Mouse (Mus musculus): ENCODE measurements around the gene Rreb1. TPM values are rescaled to one million over a fixed set of nuclear protein-coding genes. Genes with fewer than 3 reads are reported as not detected.

The Rreb1 gene
- total and polyA plus RNA-seq, 2 experiments = 9.0 to 12.4 TPM

GRCm38 (mm10) chr13:37934075-37934474 lies 155.9 kb downstream of the Rreb1 start:
- peaks cover 12% of the 10 kb centered on the region; the same call in 1 of the 2 replicates for H3K79me2 ChIP-seq (ENCODE audit: control insufficient read depth, insufficient read depth, low read length)
- no peak overlapping the region for H3K9ac ChIP-seq (ENCODE audit: low read depth, low read length)
- DNase-seq (ENCODE audit: extremely low read depth, low read depth, low spot score) = no peak
- H3K27me3 ChIP-seq (ENCODE audit: control insufficient read depth, insufficient read depth, low read length) = no peaks in the 10 kb centered on the region
- H3K4me3 ChIP-seq (ENCODE audit: insufficient read depth, low read depth, low read length) = no peak overlapping the region
- H3K4me1 ChIP-seq (ENCODE audit: control insufficient read depth, insufficient read depth, low read length) = no peaks in the 10 kb centered on the region
- no peak for TF ChIP-seq POLR2A (IDR thresholded peaks at IDR 0.05; ENCODE audit: extremely low read depth, insufficient read depth, low read length)
- 75% methylated on average over 4 of the region's 4 CpGs for WGBS
- peaks cover 44% of the 10 kb centered on the region for H3K36me3 ChIP-seq (ENCODE audit: control insufficient read depth, insufficient read depth, low read length)
- H3K27ac ChIP-seq (replicated peaks; ENCODE audit: insufficient read depth, low read depth, low read length) = no peak overlapping the region

DNA sequence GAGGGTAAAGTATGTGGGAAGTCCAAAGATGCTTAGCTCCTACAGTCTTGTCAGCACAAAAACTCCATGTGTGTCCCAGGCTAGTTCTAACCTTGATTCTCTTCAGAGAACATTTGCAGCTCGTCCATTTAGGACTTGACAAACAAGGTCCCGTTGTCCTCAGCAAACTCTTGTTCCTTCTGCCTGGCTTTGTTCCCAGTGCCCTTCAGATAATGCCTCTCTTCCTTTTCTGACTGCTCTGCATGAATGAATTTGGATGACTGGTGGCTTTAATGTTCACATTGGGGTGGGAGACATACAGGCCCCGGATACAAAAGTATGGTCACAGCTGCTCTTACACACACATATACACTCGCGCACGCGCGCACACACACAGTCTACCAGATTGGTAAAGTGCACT lies 156.7 kb downstream of the Rreb1 start:
- peaks cover 2% of the 10 kb centered on the region; the same call in 1 of the 2 replicates for H3K4me1 ChIP-seq (ENCODE audit: control insufficient read depth, insufficient read depth, low read length)
- peaks cover 7% of the 10 kb centered on the region; the same call in 1 of the 2 replicates for H3K79me2 ChIP-seq (ENCODE audit: control insufficient read depth, insufficient read depth, low read length)
- H3K36me3 ChIP-seq (ENCODE audit: control insufficient read depth, insufficient read depth, low read length) = peaks cover 41% of the 10 kb centered on the region
- no peaks in the 10 kb centered on the region for H3K27me3 ChIP-seq (ENCODE audit: control insufficient read depth, insufficient read depth, low read length)
- 72% methylated on average over 8 of the region's 8 CpGs for WGBS
- H3K27ac ChIP-seq (replicated peaks; ENCODE audit: insufficient read depth, low read depth, low read length) = no peak overlapping the region
- peak; percentile 46 for DNase-seq (ENCODE audit: extremely low read depth, low read depth, low spot score)
- TF ChIP-seq CTCF (IDR thresholded peaks at IDR 0.05; ENCODE audit: low read depth, low read length) (no peak), POLR2A (IDR thresholded peaks at IDR 0.05; ENCODE audit: extremely low read depth, insufficient read depth, low read length) (no peak)
- no peak overlapping the region for H3K9ac ChIP-seq (ENCODE audit: low read depth, low read length)
- H3K4me3 ChIP-seq (ENCODE audit: insufficient read depth, low read depth, low read length) = no peak overlapping the region

- Histone ChIP-seq H3K36me3 (ENCODE audit: control insufficient read depth, insufficient read depth, low read length) (peaks cover 38% of the 10 kb centered on the region), H3K4me3 (ENCODE audit: insufficient read depth, low read depth, low read length) (no peak overlapping the region)
- whole genome bisulfite sequencing = 82% methylated on average over 3 of the region's 3 CpGs
Observed at GRCm38 (mm10) chr13:37936351-37936750, 158.2 kb downstream of the Rreb1 start.

DNA sequence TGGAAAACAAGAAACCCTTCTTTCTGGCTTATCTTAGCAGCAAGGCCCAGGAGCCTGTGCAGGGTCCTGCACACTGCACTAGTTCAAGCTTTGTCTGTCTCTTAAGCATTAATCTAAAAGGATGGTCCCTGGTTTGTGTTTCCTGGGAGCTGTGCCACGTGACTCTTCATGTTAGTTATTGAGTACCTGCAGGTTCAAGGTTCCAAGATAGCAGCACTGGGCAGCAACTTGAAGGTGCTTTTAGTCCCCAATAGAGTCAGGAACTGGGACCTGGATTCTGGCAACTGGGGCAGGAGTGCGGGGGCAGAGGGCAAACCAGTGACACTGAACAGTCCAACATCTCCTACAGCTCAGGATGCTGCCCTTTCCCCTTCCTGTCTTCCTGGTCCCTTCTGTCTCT lies 162.0 kb downstream of the Rreb1 start:
- peak; percentile 94 for DNase-seq (ENCODE audit: extremely low read depth, low read depth, low spot score)
- Histone ChIP-seq H3K4me1 (ENCODE audit: control insufficient read depth, insufficient read depth, low read length) (peaks cover 25% of the 10 kb centered on the region), H3K79me2 (ENCODE audit: control insufficient read depth, insufficient read depth, low read length) (no peaks in the 10 kb centered on the region), H3K36me3 (ENCODE audit: control insufficient read depth, insufficient read depth, low read length) (peaks cover 13% of the 10 kb centered on the region), H3K27me3 (ENCODE audit: control insufficient read depth, insufficient read depth, low read length) (no peaks in the 10 kb centered on the region), H3K27ac (replicated peaks; ENCODE audit: insufficient read depth, low read depth, low read length) (peak overlapping the region; percentile 75), H3K9ac (ENCODE audit: low read depth, low read length) (no peak overlapping the region), H3K4me3 (ENCODE audit: insufficient read depth, low read depth, low read length) (no peak overlapping the region)
- TF ChIP-seq POLR2A (IDR thresholded peaks at IDR 0.05; ENCODE audit: extremely low read depth, insufficient read depth, low read length) (no peak), CTCF (IDR thresholded peaks at IDR 0.05; ENCODE audit: low read depth, low read length) (no peak)
- 16% methylated on average over 2 of the region's 2 CpGs for WGBS

More at GRCm38 (mm10) chr13:37936351-37936750, 158.2 kb downstream of the Rreb1 start:
- Histone ChIP-seq H3K27me3 (ENCODE audit: control insufficient read depth, insufficient read depth, low read length) (no peaks in the 10 kb centered on the region), H3K9ac (ENCODE audit: low read depth, low read length) (no peak overlapping the region), H3K4me1 (ENCODE audit: control insufficient read depth, insufficient read depth, low read length) (peaks cover 9% of the 10 kb centered on the region), H3K27ac (replicated peaks; ENCODE audit: insufficient read depth, low read depth, low read length) (no peak overlapping the region), H3K79me2 (ENCODE audit: control insufficient read depth, insufficient read depth, low read length) (peaks cover 7% of the 10 kb centered on the region; the same call in 1 of the 2 replicates)
- DNase-seq (ENCODE audit: extremely low read depth, low read depth, low spot score) = no peak
- TF ChIP-seq POLR2A (IDR thresholded peaks at IDR 0.05; ENCODE audit: extremely low read depth, insufficient read depth, low read length) = no peak
- TF ChIP-seq CTCF (IDR thresholded peaks at IDR 0.05; ENCODE audit: low read depth, low read length) = no peak

GRCm38 (mm10) chr13:37940649-37941048 lies 162.4 kb downstream of the Rreb1 start:
- H3K27ac ChIP-seq (replicated peaks; ENCODE audit: insufficient read depth, low read depth, low read length) = peak overlapping the region; percentile 75
- 20% methylated on average over 5 of the region's 5 CpGs for WGBS

GRCm38 (mm10) chr13:37941138-37941645 lies 163.0 kb downstream of the Rreb1 start:
- H3K27me3 ChIP-seq (ENCODE audit: control insufficient read depth, insufficient read depth, low read length) = no peaks in the 10 kb centered on the region
- TF ChIP-seq POLR2A (IDR thresholded peaks at IDR 0.05; ENCODE audit: extremely low read depth, insufficient read depth, low read length) = no peak
- no peak for TF ChIP-seq CTCF (IDR thresholded peaks at IDR 0.05; ENCODE audit: low read depth, low read length)
- peaks cover 8% of the 10 kb centered on the region for H3K36me3 ChIP-seq (ENCODE audit: control insufficient read depth, insufficient read depth, low read length)
- 0 out of 2 replicates have a peak overlapping the region, but pooled peaks have one; percentile 38 for H3K9ac ChIP-seq (ENCODE audit: low read depth, low read length)
- peak overlapping the region; percentile 82 for H3K27ac ChIP-seq (replicated peaks; ENCODE audit: insufficient read depth, low read depth, low read length)
- DNase-seq (ENCODE audit: extremely low read depth, low read depth, low spot score) = peak; percentile 34
- H3K4me3 ChIP-seq (ENCODE audit: insufficient read depth, low read depth, low read length) = no peak overlapping the region
- H3K79me2 ChIP-seq (ENCODE audit: control insufficient read depth, insufficient read depth, low read length) = no peaks in the 10 kb centered on the region
- WGBS = 29% methylated on average over 5 of the region's 5 CpGs
- peaks cover 25% of the 10 kb centered on the region for H3K4me1 ChIP-seq (ENCODE audit: control insufficient read depth, insufficient read depth, low read length)

More at GRCm38 (mm10) chr13:37940649-37941048, 162.4 kb downstream of the Rreb1 start:
- Histone ChIP-seq H3K27me3 (ENCODE audit: control insufficient read depth, insufficient read depth, low read length) (no peaks in the 10 kb centered on the region), H3K36me3 (ENCODE audit: control insufficient read depth, insufficient read depth, low read length) (peaks cover 10% of the 10 kb centered on the region), H3K4me1 (ENCODE audit: control insufficient read depth, insufficient read depth, low read length) (peaks cover 25% of the 10 kb centered on the region), H3K79me2 (ENCODE audit: control insufficient read depth, insufficient read depth, low read length) (no peaks in the 10 kb centered on the region), H3K4me3 (ENCODE audit: insufficient read depth, low read depth, low read length) (no peak overlapping the region), H3K9ac (ENCODE audit: low read depth, low read length) (no peak overlapping the region)
- DNase-seq (ENCODE audit: extremely low read depth, low read depth, low spot score) = peak; percentile 97
- TF ChIP-seq POLR2A (IDR thresholded peaks at IDR 0.05; ENCODE audit: extremely low read depth, insufficient read depth, low read length) (no peak), CTCF (IDR thresholded peaks at IDR 0.05; ENCODE audit: low read depth, low read length) (no peak)

Data from liver, adult 2 months (tissue).